Comparison of ENCODE assay signal across 16 mouse cellular contexts in the genomic region with DNA sequence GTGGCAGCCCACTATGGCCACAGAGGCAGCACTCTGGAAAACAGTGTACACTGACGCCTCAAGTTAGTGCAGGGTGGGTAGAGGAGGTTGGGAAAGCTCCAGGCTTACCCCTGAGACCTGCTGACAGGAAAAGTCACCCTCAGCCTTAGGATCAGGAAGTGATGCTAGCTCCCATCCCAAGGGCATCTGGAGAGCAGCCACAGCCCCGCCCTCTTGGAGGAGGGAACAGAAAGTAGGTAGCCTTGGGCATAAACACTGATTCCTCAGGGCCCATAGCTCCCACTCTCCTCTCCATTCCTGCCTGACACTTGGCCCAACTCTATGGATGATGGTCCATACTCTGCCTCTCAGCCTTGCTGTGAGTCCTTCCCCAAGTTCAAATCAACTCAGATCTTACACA.
DNase-seq lines count a peak whose midpoint lies in the region; ATAC-seq lines count a peak whose summit lies in the region.
"Had no signal": no experiment of that assay in that cellular context is flagged by ENCODE, and none has a peak within 500 bp of the region (broad histone marks: within the 10 kb centered on the region; RNA-seq: fewer than 3 reads in every experiment).

No protein-coding gene starts in this region.

- ATAC-seq in kidney, embryonic 16.5 days (ENCODE audit: low FRiP score, low TSS enrichment): no peak
- ATAC-seq: activated CD4-positive, CD25-positive, alpha-beta regulatory T cell, adult 4 months; intestine, embryonic 15.5 days had no signal

- no peaks in the 10 kb centered on the region for H3K9me3 ChIP-seq in kidney, embryonic 16.5 days (ENCODE audit: low read length)
- H3K9me3 ChIP-seq: embryonic facial prominence, embryonic 15.5 days; intestine, embryonic 15.5 days; limb, embryonic 13.5 days; liver, embryonic 15.5 days had no signal

- H3K4me1 ChIP-seq in kidney, embryonic 16.5 days (ENCODE audit: insufficient read depth, low read length): peaks cover 15% of the 10 kb centered on the region; the same call in 1 of the 2 replicates
- H3K4me1 ChIP-seq: intestine, embryonic 15.5 days; liver, embryonic 15.5 days had no signal

- no peak overlapping the region for H3K4me2 ChIP-seq in kidney, embryonic 16.5 days (replicated peaks; ENCODE audit: low read depth, low read length)
- H3K4me2 ChIP-seq: embryonic facial prominence, embryonic 15.5 days; intestine, embryonic 15.5 days; limb, embryonic 13.5 days; liver, embryonic 15.5 days had no signal

- H3K9ac ChIP-seq in kidney, embryonic 16.5 days (replicated peaks; ENCODE audit: low read length): no peak overlapping the region
- H3K9ac ChIP-seq: embryonic facial prominence, embryonic 15.5 days; intestine, embryonic 15.5 days; limb, embryonic 13.5 days; liver, embryonic 15.5 days had no signal

- no peaks in the 10 kb centered on the region for H3K36me3 ChIP-seq in kidney, embryonic 16.5 days (ENCODE audit: insufficient read depth, low read length)
- H3K36me3 ChIP-seq: embryonic facial prominence, embryonic 15.5 days; intestine, embryonic 15.5 days; liver, embryonic 15.5 days had no signal

- H3K27ac ChIP-seq in kidney, embryonic 16.5 days (ENCODE audit: low read length): no peak overlapping the region
- H3K27ac ChIP-seq: embryonic facial prominence, embryonic 15.5 days; intestine, embryonic 15.5 days; limb, embryonic 13.5 days; liver, embryonic 15.5 days had no signal

- 70% methylated on average over 2 of the region's 2 CpGs for WGBS in kidney, embryonic 16.5 days

- H3K4me3 ChIP-seq in kidney, embryonic 16.5 days (ENCODE audit: low read length): no peak overlapping the region
- H3K4me3 ChIP-seq: embryonic facial prominence, embryonic 15.5 days; intestine, embryonic 15.5 days; limb, embryonic 13.5 days; liver, embryonic 15.5 days; myocyte had no signal

- DNase-seq in kidney, adult 9 months: peak; percentile 6
- DNase-seq in ovary, postnatal 36 days (ENCODE audit: low spot score): peak; percentile 33
- no peak for DNase-seq in ovary, postnatal 14 days (ENCODE audit: low spot score)
- DNase-seq in adrenal gland, postnatal 36 days: peak; percentile 65 to 71
- DNase-seq in urinary bladder, postnatal 25 days (ENCODE audit: low spot score): no peak
- DNase-seq in spleen, postnatal 36 days (ENCODE audit: low spot score in 2 of 2): no peak
- DNase-seq: gastrocnemius, postnatal 14 days; layer of hippocampus, postnatal 36 days; thymus, postnatal 4 days had no signal

- no peaks in the 10 kb centered on the region for H3K27me3 ChIP-seq in kidney, embryonic 16.5 days (ENCODE audit: insufficient read depth, low read length)
- H3K27me3 ChIP-seq: embryonic facial prominence, embryonic 15.5 days; intestine, embryonic 15.5 days; limb, embryonic 13.5 days; liver, embryonic 15.5 days had no signal

Comparison
In these comparisons a context has a peak if more than half of its experiments do, and no peak if none do; other contexts are left out.
1. DNase-seq: peak in kidney, adult 9 months (single experiment), ovary, postnatal 36 days (single experiment) and adrenal gland, postnatal 36 days (2 of 2); none in ovary, postnatal 14 days (single experiment), urinary bladder, postnatal 25 days (single experiment) and spleen, postnatal 36 days (0 of 2).